Mouse (Mus musculus): ENCODE measurements around the gene Wdr18. TPM values are rescaled to one million over a fixed set of nuclear protein-coding genes. Genes with fewer than 3 reads are reported as not detected.

The Wdr18 gene
- 2.0 TPM for polyA plus RNA-seq (2014; fragmentation: Illumina TruSeq; extraction: RNeasy Lipid Tissue Mini Kit (QIAGEN cat#74804); ENCODE audit: low read depth, low replicate concordance)

DNA sequence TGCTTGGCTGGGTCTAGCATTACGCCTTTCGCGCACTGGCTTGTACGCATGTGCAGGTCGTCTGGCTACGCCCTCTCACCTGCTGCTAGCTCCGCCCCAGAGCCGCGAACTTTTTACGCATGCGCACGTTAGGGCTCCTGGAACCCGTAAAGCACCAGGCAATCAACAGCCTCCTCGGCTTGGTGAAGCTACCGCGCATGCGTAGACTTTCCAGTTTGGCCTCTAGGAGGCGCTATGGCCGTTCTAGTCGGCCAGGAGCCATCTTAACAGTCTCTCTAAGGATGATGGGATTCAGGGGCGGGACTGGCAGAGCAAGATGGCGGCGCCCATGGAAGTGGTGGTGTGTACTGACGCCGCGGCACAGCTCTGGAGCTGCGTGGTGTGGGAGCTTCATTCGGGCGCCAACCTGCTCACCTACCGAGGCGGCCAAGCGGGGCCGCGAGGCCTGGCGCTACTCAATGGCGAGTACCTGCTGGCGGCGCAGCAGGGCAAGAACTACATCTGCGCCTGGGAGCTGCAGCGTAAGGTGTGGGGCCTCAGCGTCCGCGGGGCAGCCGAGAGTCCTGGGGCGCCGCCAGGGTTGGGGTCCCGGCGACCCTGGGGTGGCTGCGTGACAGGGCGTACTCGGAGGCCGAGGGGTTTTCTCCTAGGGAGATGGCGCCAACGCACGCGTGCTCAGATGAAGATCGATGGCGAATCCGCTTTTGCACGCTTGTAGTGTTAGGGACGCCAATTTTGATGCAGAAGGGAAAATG is at the start of gene Wdr18:
Gene Wdr18 (plus strand): TSS at position 306 of the 755 bp plus-strand sequence.

DNA sequence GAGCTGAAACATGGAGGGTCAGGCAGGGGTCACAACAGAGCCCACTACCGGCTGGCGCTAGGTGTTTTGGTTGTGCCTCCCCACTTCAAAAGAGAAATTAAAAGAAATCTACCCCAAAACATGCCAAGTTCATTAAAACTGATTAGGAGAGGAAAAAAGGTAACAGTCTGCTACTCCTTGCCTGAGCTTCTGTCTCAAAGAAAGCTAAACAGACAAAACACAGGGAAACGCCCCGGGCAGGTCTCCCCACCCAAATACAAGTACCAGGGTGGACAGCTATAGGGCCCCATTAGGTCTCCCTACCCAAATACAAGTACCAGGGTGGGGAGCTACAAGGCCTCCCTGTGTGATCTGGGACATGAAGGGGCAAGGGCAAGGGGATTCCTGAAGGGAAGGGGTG is 49.4 kb upstream of the Wdr18 start, which contains the start of gene Gm26602:
Gene Gm26602 (plus strand): TSS at position 301 of the 400 bp plus-strand sequence.

DNA sequence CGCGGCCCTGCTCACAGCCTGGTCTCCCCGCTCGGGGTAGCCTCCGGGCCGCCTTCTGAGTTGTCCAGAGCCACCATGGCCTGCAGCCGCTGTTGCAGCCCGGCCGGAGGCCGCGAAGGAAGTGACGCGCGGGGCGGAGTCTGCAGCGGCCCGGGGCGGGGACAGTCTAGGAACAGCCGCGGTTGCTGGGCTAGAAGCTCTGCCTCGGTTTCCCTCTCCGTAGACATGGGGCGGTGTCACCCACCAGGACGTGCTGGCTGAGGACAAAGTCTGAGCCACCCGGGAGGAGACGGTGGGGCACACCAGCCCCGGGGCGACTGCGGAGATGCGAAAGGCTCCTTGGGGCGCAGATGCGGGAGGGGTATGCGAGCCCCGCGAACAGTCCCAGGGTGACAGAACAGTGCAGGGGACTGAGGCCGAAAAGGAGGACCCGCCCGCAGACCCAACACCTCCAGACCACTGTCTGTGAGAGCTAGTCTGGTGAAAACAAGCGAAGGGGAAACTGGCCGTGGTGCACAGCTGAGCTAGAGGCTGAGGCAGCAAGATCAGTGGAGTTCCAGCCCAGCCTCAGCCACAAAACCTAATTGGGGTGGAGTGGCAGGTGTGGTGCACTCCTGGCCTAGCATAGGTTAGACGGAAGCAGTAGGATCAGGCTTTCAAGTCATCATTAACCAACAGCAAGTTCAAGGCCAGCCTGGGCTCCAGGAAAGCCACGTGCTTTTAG is 43.0 kb upstream of the Wdr18 start, which contains the start of gene Kiss1r:
Gene Kiss1r (plus strand): TSS at position 164 of the 724 bp plus-strand sequence.

DNA sequence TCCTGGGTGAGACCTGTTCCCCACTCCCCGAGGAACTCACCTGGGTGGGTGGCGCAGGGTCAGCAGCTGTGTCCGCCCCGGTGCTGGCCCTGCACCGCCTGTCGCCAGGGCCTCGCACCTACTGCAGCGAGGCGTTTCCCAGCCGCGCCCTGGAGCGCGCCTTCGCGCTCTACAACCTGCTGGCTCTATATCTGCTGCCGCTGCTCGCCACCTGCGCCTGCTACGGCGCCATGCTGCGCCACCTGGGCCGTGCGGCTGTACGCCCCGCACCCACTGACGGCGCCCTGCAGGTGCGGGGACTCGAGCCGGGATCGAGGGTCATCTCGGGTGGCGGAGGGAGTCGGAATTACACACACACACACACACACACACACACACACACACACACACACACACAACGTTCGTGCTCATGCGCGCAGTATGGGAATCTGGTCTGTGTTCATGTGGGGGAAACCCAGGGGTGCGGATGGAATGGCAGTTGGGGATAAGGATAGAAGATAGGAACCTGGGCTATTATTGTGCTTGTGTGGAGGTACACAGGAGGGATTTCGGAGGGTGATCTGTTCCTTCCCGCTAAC is 38.9 kb upstream of the Wdr18 start, which contains the start of gene R3hdm4:
Gene R3hdm4 (minus strand): TSS at position 251 of the 578 bp plus-strand sequence.

DNA sequence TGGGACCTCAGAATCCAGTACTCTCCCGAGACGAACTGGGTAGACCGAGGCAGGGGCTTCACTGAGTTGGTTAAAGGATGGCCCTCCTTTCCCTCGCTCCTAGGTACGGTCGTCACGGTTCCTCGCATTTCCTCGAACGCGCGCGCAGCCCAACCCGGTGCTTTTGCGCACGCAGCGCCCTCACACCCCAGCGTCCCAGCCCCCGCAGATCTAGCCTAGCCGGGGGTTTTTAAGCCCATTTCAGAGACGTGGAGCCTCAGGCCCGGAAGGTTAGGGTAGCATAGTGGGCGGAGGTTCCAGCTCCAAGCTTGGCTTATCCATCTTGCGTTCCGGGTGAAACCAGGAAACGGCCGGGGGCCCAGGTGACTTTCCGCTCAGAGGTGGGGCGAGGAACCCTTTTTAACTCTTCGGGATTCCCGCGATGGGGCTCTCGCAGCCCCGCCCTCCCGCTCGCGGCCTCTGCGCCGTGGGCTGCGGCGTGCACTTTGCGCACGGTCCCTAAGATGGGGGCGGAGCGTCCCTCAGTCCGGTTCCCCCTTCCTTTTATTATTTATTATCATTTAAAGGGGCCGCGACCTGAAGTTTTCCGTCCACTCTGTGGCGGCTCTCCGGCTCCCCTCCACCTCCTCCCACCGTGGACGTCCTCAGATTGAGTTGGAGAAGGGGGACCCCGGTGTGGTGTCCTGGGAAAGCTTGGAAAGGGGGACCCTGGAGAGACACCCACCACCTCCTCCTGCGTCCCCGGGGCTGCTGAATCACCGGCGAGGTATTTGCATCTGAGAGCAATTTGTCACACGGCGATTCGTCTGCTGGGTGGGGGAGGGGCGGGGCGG is 33.2 kb upstream of the Wdr18 start, which contains the start of gene Arid3a:
Gene Arid3a (plus strand): TSS at position 553 of the 833 bp plus-strand sequence.

DNA sequence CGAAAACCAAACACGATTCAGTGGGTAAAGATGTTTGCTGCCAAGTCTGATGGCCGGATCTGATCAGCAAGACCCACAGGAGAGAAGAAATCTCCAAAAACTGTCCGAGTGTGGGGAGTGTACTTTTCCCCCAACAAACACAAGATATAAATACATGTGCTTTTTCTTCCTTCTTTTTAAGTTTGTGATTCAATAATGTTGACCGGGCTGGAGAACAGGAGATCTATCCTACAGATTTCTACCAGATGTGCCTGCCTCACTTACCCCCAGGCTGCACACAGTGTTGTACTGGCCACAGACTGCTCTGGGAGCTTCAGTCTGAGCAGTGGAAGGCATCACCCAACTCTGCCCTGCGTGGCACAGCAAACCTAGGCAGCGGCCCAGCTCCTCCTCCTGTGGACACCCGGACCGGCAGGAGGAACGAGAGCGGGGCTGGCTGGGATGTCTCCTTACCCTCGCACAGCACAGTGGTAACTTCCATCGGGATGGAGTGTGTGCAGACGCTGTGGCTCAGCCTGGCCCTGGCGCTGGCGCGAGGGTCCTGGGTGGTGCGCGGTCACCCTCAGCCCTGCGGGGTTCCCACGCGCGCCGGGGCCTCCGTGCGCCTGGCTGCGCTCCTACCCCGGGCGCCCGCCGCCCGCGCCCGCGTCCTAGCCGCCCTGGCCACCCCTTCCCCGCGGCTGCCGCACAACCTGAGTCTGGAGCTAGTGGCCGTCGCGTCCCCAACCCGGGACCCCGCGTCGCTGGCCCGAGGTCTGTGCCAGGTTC is 10.6 kb downstream of the Wdr18 start, which contains the start of gene Grin3b:
Gene Grin3b (plus strand): TSS at position 301 of the 768 bp plus-strand sequence.

DNA sequence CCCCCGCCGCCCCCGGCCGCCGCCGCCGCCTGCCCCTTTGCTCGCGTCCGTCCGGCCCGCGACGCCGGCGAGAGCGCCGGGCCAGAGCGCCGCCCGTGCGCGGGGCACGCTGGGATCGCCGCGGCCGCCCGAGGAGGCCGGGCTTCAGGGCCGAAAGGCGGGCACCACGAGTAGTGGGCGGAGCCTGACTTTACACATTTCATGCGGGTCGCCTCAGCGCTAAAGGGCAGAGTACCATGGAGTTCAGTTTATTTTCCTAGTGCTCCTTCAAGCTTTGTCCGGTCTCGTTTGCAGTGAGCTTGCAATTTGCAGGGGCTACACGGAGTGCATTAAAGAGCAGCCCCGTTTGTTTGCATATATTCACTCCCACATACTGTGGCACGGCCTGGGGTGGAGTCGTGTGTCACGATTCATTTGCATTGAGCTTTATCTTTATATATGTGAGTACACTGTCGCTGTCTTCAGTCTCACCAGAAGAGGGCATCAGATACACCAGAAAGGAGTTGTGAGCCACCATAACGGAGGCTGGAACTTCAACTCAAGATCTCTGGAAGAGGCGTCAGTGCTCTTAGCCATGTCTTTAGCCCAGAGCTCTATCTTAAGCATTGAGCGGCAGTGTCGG is 24.4 kb downstream of the Wdr18 start, which contains the start of gene Tmem259:
Gene Tmem259 (minus strand): TSS at position 136 of the 622 bp plus-strand sequence.

DNA sequence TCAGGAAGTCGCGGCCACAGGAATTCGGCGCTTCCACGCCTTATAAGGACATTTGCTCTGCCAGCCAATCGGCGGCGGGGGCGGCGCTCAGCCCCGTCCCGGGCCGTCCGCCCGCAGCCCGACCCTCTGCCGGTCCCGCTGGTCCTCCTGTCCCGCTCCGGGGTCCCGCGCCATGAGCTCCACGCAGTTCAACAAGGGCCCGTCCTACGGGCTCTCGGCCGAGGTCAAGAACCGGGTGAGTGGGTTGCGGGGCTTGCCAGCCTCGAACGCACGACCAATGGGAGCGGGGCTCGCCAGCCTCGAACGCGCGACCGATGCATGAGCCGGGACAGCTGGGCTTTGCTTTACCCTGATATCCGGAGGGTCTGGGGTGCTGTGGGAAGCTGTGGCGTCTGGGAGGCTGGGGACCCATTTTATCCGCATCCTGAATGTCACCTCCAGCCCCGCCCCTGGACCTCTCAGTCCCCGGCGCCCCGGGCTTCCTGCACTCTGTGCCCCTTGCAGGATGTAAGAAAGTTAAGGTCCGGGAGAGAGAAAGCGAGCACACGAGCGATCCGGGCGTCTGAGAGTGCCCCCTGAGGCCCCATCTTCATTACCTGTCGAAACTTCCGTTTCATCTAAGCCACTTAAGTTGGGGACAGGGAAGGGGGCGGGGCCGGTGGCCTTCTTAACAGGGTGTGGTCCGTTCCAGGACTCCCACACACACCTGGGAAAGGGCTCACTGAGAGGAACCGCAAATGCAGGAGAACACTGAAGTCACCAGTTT is 28.7 kb downstream of the Wdr18 start, which contains the start of gene Cnn2:
Gene Cnn2 (plus strand): TSS at position 79 of the 766 bp plus-strand sequence.

DNA sequence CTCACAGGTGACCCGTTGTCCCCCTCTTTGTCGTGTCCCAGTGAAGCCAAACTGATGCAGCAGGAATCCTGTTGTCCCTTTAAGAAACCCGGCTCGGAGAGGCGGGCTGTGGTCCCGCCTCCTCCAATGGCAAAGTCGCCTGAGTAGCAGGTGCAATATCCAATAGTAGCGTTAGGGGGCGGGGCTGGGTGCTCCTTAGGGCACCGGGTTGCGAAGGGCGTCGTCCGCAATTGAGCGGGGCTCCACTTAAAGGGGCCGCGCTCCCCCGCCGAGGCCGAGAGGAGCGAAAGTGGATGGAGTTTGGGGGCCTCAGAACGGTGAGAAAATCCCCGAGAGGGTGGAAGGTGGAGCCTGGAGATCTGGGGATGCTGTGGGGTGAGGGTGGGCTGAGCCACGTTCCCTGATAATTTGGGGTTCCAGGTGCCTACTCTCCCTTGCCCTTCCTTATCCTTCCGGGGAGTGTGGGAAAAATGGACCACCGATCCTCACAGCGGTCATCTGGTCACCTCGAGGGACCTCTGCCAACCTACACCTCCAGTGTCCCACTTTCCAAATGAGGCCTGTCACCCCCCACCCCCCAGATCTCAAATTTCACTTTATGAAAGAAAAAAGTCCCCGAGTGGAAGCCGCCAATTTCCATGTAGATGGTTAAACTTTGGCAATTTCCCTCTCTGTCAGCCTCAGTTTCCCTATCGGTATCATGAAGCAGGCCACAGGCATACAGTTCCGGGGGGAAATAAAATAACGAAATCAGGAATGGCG is 36.5 kb downstream of the Wdr18 start, which contains the start of gene Abca7:
Gene Abca7 (plus strand): TSS at position 223 of the 762 bp plus-strand sequence.

DNA sequence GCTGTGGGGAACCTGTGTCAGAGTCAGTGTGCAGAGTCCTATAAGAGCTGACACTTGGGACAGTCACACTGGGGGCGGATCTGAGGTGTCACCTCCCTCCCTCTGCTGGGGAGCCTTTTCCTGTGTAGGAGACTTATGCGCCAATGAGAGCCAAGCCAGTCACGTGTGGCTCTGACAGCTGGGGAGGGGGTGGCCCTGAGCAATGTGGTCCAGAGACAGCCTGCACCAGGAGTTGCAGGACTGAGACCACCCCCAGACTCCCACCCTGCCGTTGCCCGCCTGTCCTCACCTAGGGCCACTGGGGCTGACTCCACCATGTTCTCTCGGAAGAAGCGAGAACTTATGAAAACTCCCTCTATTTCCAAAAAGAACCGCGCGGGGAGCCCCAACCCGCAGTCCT is 56.6 kb downstream of the Wdr18 start, which contains the start of gene Arhgap45:
Gene Arhgap45 (plus strand): TSS at position 143 of the 400 bp plus-strand sequence.

Other genes with a start within 250 kb of the Wdr18 start
- gene Hcn2, start 243.5 kb upstream of the Wdr18 start, polyA plus RNA-seq (2014; fragmentation: Illumina TruSeq; extraction: RNeasy Lipid Tissue Mini Kit (QIAGEN cat#74804); ENCODE audit: low read depth, low replicate concordance), result not detected
- gene Polrmt, start 213.6 kb upstream of the Wdr18 start, polyA plus RNA-seq (2014; fragmentation: Illumina TruSeq; extraction: RNeasy Lipid Tissue Mini Kit (QIAGEN cat#74804); ENCODE audit: low read depth, low replicate concordance), result 0.70 TPM
- gene Fgf22, start 205.1 kb upstream of the Wdr18 start, polyA plus RNA-seq (2014; fragmentation: Illumina TruSeq; extraction: RNeasy Lipid Tissue Mini Kit (QIAGEN cat#74804); ENCODE audit: low read depth, low replicate concordance), result not detected
- gene Rnf126, start 193.2 kb upstream of the Wdr18 start, polyA plus RNA-seq (2014; fragmentation: Illumina TruSeq; extraction: RNeasy Lipid Tissue Mini Kit (QIAGEN cat#74804); ENCODE audit: low read depth, low replicate concordance), result 6.6 TPM
- 3.6 TPM for gene Fstl3, start 182.9 kb upstream of the Wdr18 start, polyA plus RNA-seq (2014; fragmentation: Illumina TruSeq; extraction: RNeasy Lipid Tissue Mini Kit (QIAGEN cat#74804); ENCODE audit: low read depth, low replicate concordance)
- not detected for gene Prss57, start 169.2 kb upstream of the Wdr18 start, polyA plus RNA-seq (2014; fragmentation: Illumina TruSeq; extraction: RNeasy Lipid Tissue Mini Kit (QIAGEN cat#74804); ENCODE audit: low read depth, low replicate concordance)
- gene Palm, start 166.6 kb upstream of the Wdr18 start, polyA plus RNA-seq (2014; fragmentation: Illumina TruSeq; extraction: RNeasy Lipid Tissue Mini Kit (QIAGEN cat#74804); ENCODE audit: low read depth, low replicate concordance), result 0.38 TPM
- not detected for gene Misp, start 139.2 kb upstream of the Wdr18 start, polyA plus RNA-seq (2014; fragmentation: Illumina TruSeq; extraction: RNeasy Lipid Tissue Mini Kit (QIAGEN cat#74804); ENCODE audit: low read depth, low replicate concordance)
- 40.2 TPM for gene Ptbp1, start 105.7 kb upstream of the Wdr18 start, polyA plus RNA-seq (2014; fragmentation: Illumina TruSeq; extraction: RNeasy Lipid Tissue Mini Kit (QIAGEN cat#74804); ENCODE audit: low read depth, low replicate concordance)
- gene Prtn3, start 85.7 kb upstream of the Wdr18 start, polyA plus RNA-seq (2014; fragmentation: Illumina TruSeq; extraction: RNeasy Lipid Tissue Mini Kit (QIAGEN cat#74804); ENCODE audit: low read depth, low replicate concordance), result not detected
- gene Plppr3, start 85.5 kb upstream of the Wdr18 start, polyA plus RNA-seq (2014; fragmentation: Illumina TruSeq; extraction: RNeasy Lipid Tissue Mini Kit (QIAGEN cat#74804); ENCODE audit: low read depth, low replicate concordance), result not detected
- gene Elane, start 73.9 kb upstream of the Wdr18 start, polyA plus RNA-seq (2014; fragmentation: Illumina TruSeq; extraction: RNeasy Lipid Tissue Mini Kit (QIAGEN cat#74804); ENCODE audit: low read depth, low replicate concordance), result not detected
- gene Cfd, start 69.3 kb upstream of the Wdr18 start, polyA plus RNA-seq (2014; fragmentation: Illumina TruSeq; extraction: RNeasy Lipid Tissue Mini Kit (QIAGEN cat#74804); ENCODE audit: low read depth, low replicate concordance), result not detected
- 0.87 TPM for gene Med16, start 51.2 kb upstream of the Wdr18 start, polyA plus RNA-seq (2014; fragmentation: Illumina TruSeq; extraction: RNeasy Lipid Tissue Mini Kit (QIAGEN cat#74804); ENCODE audit: low read depth, low replicate concordance)
- not detected for gene Gm26602, start 49.3 kb upstream of the Wdr18 start, polyA plus RNA-seq (2014; fragmentation: Illumina TruSeq; extraction: RNeasy Lipid Tissue Mini Kit (QIAGEN cat#74804); ENCODE audit: low read depth, low replicate concordance)
- not detected for gene Kiss1r, start 43.2 kb upstream of the Wdr18 start, polyA plus RNA-seq (2014; fragmentation: Illumina TruSeq; extraction: RNeasy Lipid Tissue Mini Kit (QIAGEN cat#74804); ENCODE audit: low read depth, low replicate concordance)
- 1.1 TPM for gene R3hdm4, start 38.9 kb upstream of the Wdr18 start, polyA plus RNA-seq (2014; fragmentation: Illumina TruSeq; extraction: RNeasy Lipid Tissue Mini Kit (QIAGEN cat#74804); ENCODE audit: low read depth, low replicate concordance)
- 1.3 TPM for gene Arid3a, start 33.1 kb upstream of the Wdr18 start, polyA plus RNA-seq (2014; fragmentation: Illumina TruSeq; extraction: RNeasy Lipid Tissue Mini Kit (QIAGEN cat#74804); ENCODE audit: low read depth, low replicate concordance)
- gene Grin3b, start 10.6 kb downstream of the Wdr18 start, polyA plus RNA-seq (2014; fragmentation: Illumina TruSeq; extraction: RNeasy Lipid Tissue Mini Kit (QIAGEN cat#74804); ENCODE audit: low read depth, low replicate concordance), result not detected
- 1.0 TPM for gene Tmem259, start 24.2 kb downstream of the Wdr18 start, polyA plus RNA-seq (2014; fragmentation: Illumina TruSeq; extraction: RNeasy Lipid Tissue Mini Kit (QIAGEN cat#74804); ENCODE audit: low read depth, low replicate concordance)
- 0.48 TPM for gene Cnn2, start 28.4 kb downstream of the Wdr18 start, polyA plus RNA-seq (2014; fragmentation: Illumina TruSeq; extraction: RNeasy Lipid Tissue Mini Kit (QIAGEN cat#74804); ENCODE audit: low read depth, low replicate concordance)
- gene Abca7, start 36.3 kb downstream of the Wdr18 start, polyA plus RNA-seq (2014; fragmentation: Illumina TruSeq; extraction: RNeasy Lipid Tissue Mini Kit (QIAGEN cat#74804); ENCODE audit: low read depth, low replicate concordance), result 0.06 TPM
- gene Arhgap45, start 56.5 kb downstream of the Wdr18 start, polyA plus RNA-seq (2014; fragmentation: Illumina TruSeq; extraction: RNeasy Lipid Tissue Mini Kit (QIAGEN cat#74804); ENCODE audit: low read depth, low replicate concordance), result not detected
- 0.28 TPM for gene Polr2e, start 79.6 kb downstream of the Wdr18 start, polyA plus RNA-seq (2014; fragmentation: Illumina TruSeq; extraction: RNeasy Lipid Tissue Mini Kit (QIAGEN cat#74804); ENCODE audit: low read depth, low replicate concordance)
- 260 TPM for gene Gpx4, start 87.0 kb downstream of the Wdr18 start, polyA plus RNA-seq (2014; fragmentation: Illumina TruSeq; extraction: RNeasy Lipid Tissue Mini Kit (QIAGEN cat#74804); ENCODE audit: low read depth, low replicate concordance)
- 0.52 TPM for gene Sbno2, start 145.4 kb downstream of the Wdr18 start, polyA plus RNA-seq (2014; fragmentation: Illumina TruSeq; extraction: RNeasy Lipid Tissue Mini Kit (QIAGEN cat#74804); ENCODE audit: low read depth, low replicate concordance)
- 7.2 TPM for gene Stk11, start 155.7 kb downstream of the Wdr18 start, polyA plus RNA-seq (2014; fragmentation: Illumina TruSeq; extraction: RNeasy Lipid Tissue Mini Kit (QIAGEN cat#74804); ENCODE audit: low read depth, low replicate concordance)
- 0.21 TPM for gene Atp5d, start 178.5 kb downstream of the Wdr18 start, polyA plus RNA-seq (2014; fragmentation: Illumina TruSeq; extraction: RNeasy Lipid Tissue Mini Kit (QIAGEN cat#74804); ENCODE audit: low read depth, low replicate concordance)
- not detected for gene Cbarp, start 180.7 kb downstream of the Wdr18 start, polyA plus RNA-seq (2014; fragmentation: Illumina TruSeq; extraction: RNeasy Lipid Tissue Mini Kit (QIAGEN cat#74804); ENCODE audit: low read depth, low replicate concordance)
- 3.2 TPM for gene Midn, start 188.1 kb downstream of the Wdr18 start, polyA plus RNA-seq (2014; fragmentation: Illumina TruSeq; extraction: RNeasy Lipid Tissue Mini Kit (QIAGEN cat#74804); ENCODE audit: low read depth, low replicate concordance)
- 37.8 TPM for gene Cirbp, start 205.8 kb downstream of the Wdr18 start, polyA plus RNA-seq (2014; fragmentation: Illumina TruSeq; extraction: RNeasy Lipid Tissue Mini Kit (QIAGEN cat#74804); ENCODE audit: low read depth, low replicate concordance)
- gene 1600002K03Rik, start 212.8 kb downstream of the Wdr18 start, polyA plus RNA-seq (2014; fragmentation: Illumina TruSeq; extraction: RNeasy Lipid Tissue Mini Kit (QIAGEN cat#74804); ENCODE audit: low read depth, low replicate concordance), result 1.1 TPM
- gene Efna2, start 219.3 kb downstream of the Wdr18 start, polyA plus RNA-seq (2014; fragmentation: Illumina TruSeq; extraction: RNeasy Lipid Tissue Mini Kit (QIAGEN cat#74804); ENCODE audit: low read depth, low replicate concordance), result 0.39 TPM